Mouse (Mus musculus): ENCODE data around the gene Tmod1. TPM values are rescaled to one million over a fixed set of nuclear protein-coding genes. Genes with fewer than 3 reads are reported as not detected.

Tmod1 gene
- polyA plus RNA-seq, 1 experiment from 2014 or later = 4.7 TPM

DNA sequence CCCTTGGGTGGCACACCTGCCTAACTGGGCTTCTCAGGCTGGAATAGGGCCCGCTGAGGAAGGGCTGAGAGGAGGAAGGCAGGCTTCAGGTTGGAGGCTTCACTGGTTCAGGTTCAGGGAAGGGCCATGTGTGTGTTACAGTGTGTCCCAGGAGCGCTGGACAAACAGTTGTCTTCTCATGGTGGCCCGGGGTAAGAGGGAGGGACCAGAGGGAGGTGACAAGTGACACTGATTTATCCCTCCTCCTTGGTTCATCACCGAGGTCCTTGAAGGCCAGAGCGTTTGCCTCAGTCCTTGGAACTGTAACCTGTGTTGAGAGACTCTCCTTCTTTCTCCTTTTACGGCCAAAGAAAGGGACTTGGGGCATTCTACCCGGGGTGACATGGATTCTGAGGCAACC lies 61.8 kb downstream of the Tmod1 start:
- H3K36me3 ChIP-seq (ENCODE audit: control insufficient read depth, insufficient read depth) = no peaks in the 10 kb centered on the region
- no peak for TF ChIP-seq CTCF (IDR thresholded peaks at IDR 0.05; ENCODE audit: low read depth)
- no peak overlapping the region for H3K4me2 ChIP-seq (replicated peaks; ENCODE audit: low read depth)
- 40% methylated on average over 7 of the region's 7 CpGs for WGBS
- H3K4me1 ChIP-seq (replicated peaks; ENCODE audit: control insufficient read depth, insufficient read depth, low read length) = no peaks in the 10 kb centered on the region
- H3K27ac ChIP-seq (ENCODE audit: low read depth, low read length) = no peak overlapping the region
- no peak overlapping the region for H3K9ac ChIP-seq (ENCODE audit: low read depth, low read length)
- no peak overlapping the region for H3K4me3 ChIP-seq (ENCODE audit: low read depth, low read length)
- no peak for ATAC-seq
- H3K9me3 ChIP-seq (ENCODE audit: control insufficient read depth) = no peaks in the 10 kb centered on the region
- no peaks in the 10 kb centered on the region for H3K27me3 ChIP-seq (replicated peaks; ENCODE audit: control insufficient read depth, insufficient read depth, low read length)

DNA sequence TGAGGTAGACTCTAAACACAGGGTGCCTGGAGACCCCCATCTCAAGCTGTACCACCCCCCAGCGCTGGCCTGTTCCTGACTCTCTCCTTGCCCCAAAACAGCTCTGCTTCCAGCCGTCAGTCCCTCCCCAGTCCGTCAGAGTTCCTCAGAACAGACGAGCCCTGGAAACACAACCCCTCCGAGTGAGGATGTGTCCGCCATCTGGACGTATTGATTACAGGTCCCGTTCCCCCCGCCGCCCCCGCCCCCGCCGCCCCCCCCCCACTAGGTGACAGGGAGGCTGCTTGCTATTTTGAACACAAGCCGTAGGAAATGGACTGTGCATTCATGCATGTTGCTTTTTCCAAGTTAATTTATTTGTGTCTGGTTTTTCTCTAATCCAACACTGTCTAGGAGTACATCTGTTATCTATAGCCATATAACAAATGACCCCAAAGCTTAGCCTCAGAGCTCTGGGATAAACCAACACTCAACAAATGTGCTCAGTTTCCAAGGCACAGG lies 62.5 kb downstream of the Tmod1 start:
- Histone ChIP-seq H3K4me1 (replicated peaks; ENCODE audit: control insufficient read depth, insufficient read depth, low read length) (no peaks in the 10 kb centered on the region), H3K4me3 (ENCODE audit: low read depth, low read length) (no peak overlapping the region), H3K4me2 (replicated peaks; ENCODE audit: low read depth) (no peak overlapping the region), H3K9me3 (ENCODE audit: control insufficient read depth) (no peaks in the 10 kb centered on the region), H3K27ac (ENCODE audit: low read depth, low read length) (no peak overlapping the region), H3K36me3 (ENCODE audit: control insufficient read depth, insufficient read depth) (no peaks in the 10 kb centered on the region), H3K9ac (ENCODE audit: low read depth, low read length) (no peak overlapping the region), H3K27me3 (replicated peaks; ENCODE audit: control insufficient read depth, insufficient read depth, low read length) (no peaks in the 10 kb centered on the region)
- no peak for TF ChIP-seq CTCF (IDR thresholded peaks at IDR 0.05; ENCODE audit: low read depth)
- no peak for ATAC-seq
- 22% methylated on average over 11 of the region's 14 CpGs for WGBS

DNA sequence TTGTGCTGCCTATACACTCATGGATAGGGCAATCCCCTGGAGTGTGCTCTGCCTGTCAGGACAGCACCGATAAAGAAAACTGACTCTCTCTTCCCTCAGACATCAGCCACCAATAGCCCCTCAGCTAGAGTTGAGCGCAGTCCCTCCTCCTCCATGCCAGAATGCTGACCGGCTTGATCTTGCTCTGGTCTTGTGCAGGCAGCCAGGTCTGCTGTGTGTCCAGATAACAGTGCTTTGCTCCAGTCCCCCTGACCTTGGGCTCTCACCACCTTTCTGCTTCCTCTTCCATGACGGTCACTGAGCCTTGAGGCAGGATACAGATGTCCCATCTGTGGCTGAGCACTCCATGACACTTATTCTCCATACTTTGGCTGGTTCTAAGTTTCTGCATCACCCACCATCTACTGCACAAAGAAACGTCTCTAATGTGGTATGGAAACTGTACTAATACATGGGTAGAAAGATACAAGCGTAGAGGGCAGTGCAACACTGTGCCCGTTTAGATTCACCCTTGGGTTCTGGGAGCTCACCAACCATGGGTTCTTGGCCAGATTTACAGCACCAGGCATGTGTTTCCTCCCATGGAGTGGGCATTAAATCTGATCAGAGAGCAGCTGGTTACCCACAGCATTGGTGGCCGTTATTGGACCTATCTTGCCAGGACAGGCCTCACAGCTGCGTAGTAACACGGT lies 63.5 kb downstream of the Tmod1 start:
- no peak overlapping the region for H3K4me3 ChIP-seq (ENCODE audit: low read depth, low read length)
- H3K9ac ChIP-seq (ENCODE audit: low read depth, low read length) = no peak overlapping the region
- no peak overlapping the region for H3K4me2 ChIP-seq (replicated peaks; ENCODE audit: low read depth)
- no peak overlapping the region for H3K27ac ChIP-seq (ENCODE audit: low read depth, low read length)
- ATAC-seq = no peak
- no peaks in the 10 kb centered on the region for H3K4me1 ChIP-seq (replicated peaks; ENCODE audit: control insufficient read depth, insufficient read depth, low read length)
- 90% methylated on average over 10 of the region's 10 CpGs for WGBS
- TF ChIP-seq CTCF (IDR thresholded peaks at IDR 0.05; ENCODE audit: low read depth) = no peak
- H3K9me3 ChIP-seq (ENCODE audit: control insufficient read depth) = no peaks in the 10 kb centered on the region
- no peaks in the 10 kb centered on the region for H3K27me3 ChIP-seq (replicated peaks; ENCODE audit: control insufficient read depth, insufficient read depth, low read length)
- H3K36me3 ChIP-seq (ENCODE audit: control insufficient read depth, insufficient read depth) = no peaks in the 10 kb centered on the region

DNA sequence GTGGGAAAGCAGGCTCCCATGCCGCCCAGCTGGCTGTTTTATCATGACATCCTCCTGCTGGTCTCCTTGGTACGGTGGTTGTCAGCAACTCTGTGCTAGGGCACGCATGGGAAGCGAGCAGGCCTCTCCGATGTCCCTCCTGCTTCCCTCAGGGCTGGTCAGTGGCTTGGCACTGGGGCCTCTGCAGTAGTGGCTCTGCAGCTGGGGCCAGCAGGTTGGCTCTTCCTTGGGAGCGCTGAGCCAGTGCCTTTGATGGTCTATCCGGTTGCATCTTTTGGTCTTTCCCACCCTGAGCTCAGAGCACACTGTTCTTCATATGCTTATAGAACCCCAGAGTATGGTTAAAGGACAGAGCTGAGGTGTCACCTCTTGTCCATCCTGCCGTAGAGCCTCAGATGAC lies 71.3 kb downstream of the Tmod1 start:
- no peak for ATAC-seq
- 89% methylated on average over 8 of the region's 8 CpGs for WGBS
- no peak overlapping the region for H3K4me2 ChIP-seq (replicated peaks; ENCODE audit: low read depth)
- no peak overlapping the region for H3K4me3 ChIP-seq (ENCODE audit: low read depth, low read length)
- H3K9me3 ChIP-seq (ENCODE audit: control insufficient read depth) = no peaks in the 10 kb centered on the region
- H3K27ac ChIP-seq (ENCODE audit: low read depth, low read length) = no peak overlapping the region
- no peaks in the 10 kb centered on the region for H3K27me3 ChIP-seq (replicated peaks; ENCODE audit: control insufficient read depth, insufficient read depth, low read length)
- peaks cover 16% of the 10 kb centered on the region; the same call in 1 of the 2 replicates for H3K36me3 ChIP-seq (ENCODE audit: control insufficient read depth, insufficient read depth)
- TF ChIP-seq CTCF (IDR thresholded peaks at IDR 0.05; ENCODE audit: low read depth) = no peak
- H3K4me1 ChIP-seq (replicated peaks; ENCODE audit: control insufficient read depth, insufficient read depth, low read length) = no peaks in the 10 kb centered on the region
- no peak overlapping the region for H3K9ac ChIP-seq (ENCODE audit: low read depth, low read length)

DNA sequence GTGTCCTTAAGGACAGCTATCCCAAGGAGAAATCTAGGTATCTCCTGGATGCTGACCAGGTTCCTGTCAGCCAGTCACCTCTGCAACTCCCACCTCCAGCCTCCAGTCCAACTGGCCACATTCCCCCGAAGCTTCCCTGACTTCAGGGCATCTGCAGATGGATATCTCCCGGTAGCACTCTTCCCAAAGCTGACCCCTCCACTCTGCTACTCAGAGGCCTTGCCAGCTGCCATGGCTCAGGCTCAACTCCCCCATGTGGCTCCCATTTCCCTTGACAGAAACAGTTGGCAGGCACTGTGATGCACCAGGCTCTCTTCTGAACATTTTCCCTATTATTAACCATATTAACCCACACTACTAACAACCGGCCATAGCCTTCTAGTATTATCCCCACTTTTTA lies 72.6 kb downstream of the Tmod1 start:
- Histone ChIP-seq H3K27me3 (replicated peaks; ENCODE audit: control insufficient read depth, insufficient read depth, low read length) (no peaks in the 10 kb centered on the region), H3K9ac (ENCODE audit: low read depth, low read length) (no peak overlapping the region), H3K9me3 (ENCODE audit: control insufficient read depth) (no peaks in the 10 kb centered on the region), H3K27ac (ENCODE audit: low read depth, low read length) (no peak overlapping the region), H3K36me3 (ENCODE audit: control insufficient read depth, insufficient read depth) (peaks cover 24% of the 10 kb centered on the region; the same call in 1 of the 2 replicates), H3K4me3 (ENCODE audit: low read depth, low read length) (no peak overlapping the region), H3K4me2 (replicated peaks; ENCODE audit: low read depth) (no peak overlapping the region), H3K4me1 (replicated peaks; ENCODE audit: control insufficient read depth, insufficient read depth, low read length) (no peaks in the 10 kb centered on the region)
- ATAC-seq = no peak
- WGBS = 60% methylated on average over 3 of the region's 3 CpGs
- no peak for TF ChIP-seq CTCF (IDR thresholded peaks at IDR 0.05; ENCODE audit: low read depth)

DNA sequence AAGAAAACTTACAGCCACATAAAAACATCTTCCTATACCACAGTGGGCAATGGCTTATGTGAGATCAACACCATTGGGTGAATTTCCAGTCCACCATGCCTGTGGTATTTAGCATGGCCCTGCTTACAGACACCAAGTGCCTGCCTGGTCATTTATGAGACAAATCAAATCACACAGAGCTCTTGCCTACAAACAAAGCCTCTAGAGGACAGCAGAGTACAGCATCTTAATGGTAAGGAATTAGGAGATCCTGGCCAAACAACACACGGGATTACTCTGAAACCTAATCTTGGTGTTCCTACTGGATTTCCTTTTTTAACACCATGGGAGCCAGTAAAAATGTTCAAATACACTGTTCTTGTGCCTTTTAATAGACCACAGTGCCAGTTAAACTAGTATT lies 76.6 kb downstream of the Tmod1 start:
- no peak for ATAC-seq
- H3K9ac ChIP-seq (ENCODE audit: low read depth, low read length) = no peak overlapping the region
- H3K27ac ChIP-seq (ENCODE audit: low read depth, low read length) = no peak overlapping the region
- H3K27me3 ChIP-seq (replicated peaks; ENCODE audit: control insufficient read depth, insufficient read depth, low read length) = no peaks in the 10 kb centered on the region
- no peaks in the 10 kb centered on the region for H3K9me3 ChIP-seq (ENCODE audit: control insufficient read depth)
- H3K4me1 ChIP-seq (replicated peaks; ENCODE audit: control insufficient read depth, insufficient read depth, low read length) = no peaks in the 10 kb centered on the region
- H3K4me2 ChIP-seq (replicated peaks; ENCODE audit: low read depth) = no peak overlapping the region
- 79% methylated on average over 1 of the region's 1 CpGs for WGBS
- H3K36me3 ChIP-seq (ENCODE audit: control insufficient read depth, insufficient read depth) = peaks cover 63% of the 10 kb centered on the region
- H3K4me3 ChIP-seq (ENCODE audit: low read depth, low read length) = no peak overlapping the region
- peak; percentile 18; the same call in 1 of the 2 replicates for TF ChIP-seq CTCF (IDR thresholded peaks at IDR 0.05; ENCODE audit: low read depth)
